Mouse (Mus musculus): ENCODE data around the gene Psme2b. TPM values are rescaled to one million over a fixed set of nuclear protein-coding genes. Genes with fewer than 3 reads are reported as not detected.
"Not testable (repeated sequence)": the region's sequence is repeated elsewhere in the genome, so short reads cannot be mapped to it uniquely, and the experiment has no call there.

Gene Psme2b
- total RNA-seq (2014; rRNA removed) = 0.32 and 0.37 TPM in 2 replicates
- 1.4 and 1.7 TPM in 2 replicates for polyA plus RNA-seq (2015; fragmentation: Nextera tagmentation; extraction: Ambion mirVana)

- WGBS = 95% methylated on average over 6 of the region's 6 CpGs
- not testable (repeated sequence) for H3K4me1 ChIP-seq (ENCODE audit: insufficient read depth, low read length); H3K36me3 ChIP-seq (ENCODE audit: insufficient read depth, low read length); H3K27ac ChIP-seq; H3K4me2 ChIP-seq (ENCODE audit: low read depth, low read length); H3K27me3 ChIP-seq (ENCODE audit: insufficient read depth, low read length); H3K9ac ChIP-seq (replicated peaks; ENCODE audit: low read length); H3K9me3 ChIP-seq (ENCODE audit: low read length); DNase-seq (ENCODE audit: low spot score); H3K4me3 ChIP-seq (ENCODE audit: low read length); ATAC-seq
These were observed at the start of gene Psme2b for GRCm38 (mm10) chr11:48946090-48946489. TSS of gene Psme2b (minus strand) at chr11:48946190.

- H3K9me3 ChIP-seq (ENCODE audit: low read length); H3K4me3 ChIP-seq (ENCODE audit: low read length); H3K9ac ChIP-seq (replicated peaks; ENCODE audit: low read length); H3K27ac ChIP-seq; ATAC-seq; DNase-seq (ENCODE audit: low spot score); H3K27me3 ChIP-seq (ENCODE audit: insufficient read depth, low read length); H3K36me3 ChIP-seq (ENCODE audit: insufficient read depth, low read length); H3K4me1 ChIP-seq (ENCODE audit: insufficient read depth, low read length); H3K4me2 ChIP-seq (ENCODE audit: low read depth, low read length): not testable (repeated sequence)
- 75% methylated on average over 2 of the region's 2 CpGs for WGBS
These were observed 48.0 kb upstream of the Psme2b start, which contains the start of gene Tgtp1 for GRCm38 (mm10) chr11:48994018-48994417. TSS of gene Tgtp1 (minus strand) at chr11:48994172.

- H3K9ac ChIP-seq (replicated peaks; ENCODE audit: low read length); H3K9me3 ChIP-seq (ENCODE audit: low read length); ATAC-seq; DNase-seq (ENCODE audit: low spot score); H3K36me3 ChIP-seq (ENCODE audit: insufficient read depth, low read length); H3K27ac ChIP-seq; H3K4me1 ChIP-seq (ENCODE audit: insufficient read depth, low read length); H3K4me3 ChIP-seq (ENCODE audit: low read length); H3K27me3 ChIP-seq (ENCODE audit: insufficient read depth, low read length); H3K4me2 ChIP-seq (ENCODE audit: low read depth, low read length): not testable (repeated sequence)
- 54% methylated on average over 10 of the region's 10 CpGs for WGBS
These were observed 47.3 kb upstream of the Psme2b start for GRCm38 (mm10) chr11:48993296-48993695.

GRCm38 (mm10) chr11:48991740-48992520 lies 45.9 kb upstream of the Psme2b start, which contains the start of gene Gm12185:
TSS of gene Gm12185 (minus strand) at chr11:48992226.
- 56% methylated on average over 4 of the region's 4 CpGs for WGBS

GRCm38 (mm10) chr11:48989981-48990380 lies 44.0 kb upstream of the Psme2b start:
- H3K36me3 ChIP-seq (ENCODE audit: insufficient read depth, low read length); ATAC-seq; H3K4me1 ChIP-seq (ENCODE audit: insufficient read depth, low read length); H3K9ac ChIP-seq (replicated peaks; ENCODE audit: low read length); DNase-seq (ENCODE audit: low spot score); H3K4me2 ChIP-seq (ENCODE audit: low read depth, low read length); H3K27ac ChIP-seq; H3K9me3 ChIP-seq (ENCODE audit: low read length); H3K4me3 ChIP-seq (ENCODE audit: low read length); H3K27me3 ChIP-seq (ENCODE audit: insufficient read depth, low read length): not testable (repeated sequence)
- WGBS = 88% methylated on average over 1 of the region's 2 CpGs

More at GRCm38 (mm10) chr11:48991740-48992520, 45.9 kb upstream of the Psme2b start, which contains the start of gene Gm12185:
- H3K4me1 ChIP-seq (ENCODE audit: insufficient read depth, low read length); H3K9me3 ChIP-seq (ENCODE audit: low read length); H3K27ac ChIP-seq; DNase-seq (ENCODE audit: low spot score); H3K27me3 ChIP-seq (ENCODE audit: insufficient read depth, low read length); ATAC-seq; H3K9ac ChIP-seq (replicated peaks; ENCODE audit: low read length); H3K36me3 ChIP-seq (ENCODE audit: insufficient read depth, low read length); H3K4me3 ChIP-seq (ENCODE audit: low read length); H3K4me2 ChIP-seq (ENCODE audit: low read depth, low read length): not testable (repeated sequence)

GRCm38 (mm10) chr11:48988219-48988618 lies 42.2 kb upstream of the Psme2b start:
- H3K9me3 ChIP-seq (ENCODE audit: low read length); H3K27me3 ChIP-seq (ENCODE audit: insufficient read depth, low read length); H3K4me2 ChIP-seq (ENCODE audit: low read depth, low read length); H3K36me3 ChIP-seq (ENCODE audit: insufficient read depth, low read length); H3K4me1 ChIP-seq (ENCODE audit: insufficient read depth, low read length); H3K9ac ChIP-seq (replicated peaks; ENCODE audit: low read length); ATAC-seq; H3K4me3 ChIP-seq (ENCODE audit: low read length); DNase-seq (ENCODE audit: low spot score); H3K27ac ChIP-seq: not testable (repeated sequence)
- WGBS = 81% methylated on average over 2 of the region's 3 CpGs

GRCm38 (mm10) chr11:48982848-48983247 lies 36.9 kb upstream of the Psme2b start:
- not testable (repeated sequence) for H3K4me2 ChIP-seq (ENCODE audit: low read depth, low read length); H3K27me3 ChIP-seq (ENCODE audit: insufficient read depth, low read length); H3K4me3 ChIP-seq (ENCODE audit: low read length); H3K4me1 ChIP-seq (ENCODE audit: insufficient read depth, low read length); DNase-seq (ENCODE audit: low spot score); H3K9ac ChIP-seq (replicated peaks; ENCODE audit: low read length); H3K27ac ChIP-seq; ATAC-seq; H3K36me3 ChIP-seq (ENCODE audit: insufficient read depth, low read length); H3K9me3 ChIP-seq (ENCODE audit: low read length)
- no CpG with 5 or more reads among the region's 3 CpGs for WGBS

- H3K4me3 ChIP-seq (ENCODE audit: low read length); H3K9ac ChIP-seq (replicated peaks; ENCODE audit: low read length); DNase-seq (ENCODE audit: low spot score); ATAC-seq; H3K9me3 ChIP-seq (ENCODE audit: low read length); H3K27ac ChIP-seq; H3K27me3 ChIP-seq (ENCODE audit: insufficient read depth, low read length); H3K4me1 ChIP-seq (ENCODE audit: insufficient read depth, low read length); H3K36me3 ChIP-seq (ENCODE audit: insufficient read depth, low read length); H3K4me2 ChIP-seq (ENCODE audit: low read depth, low read length): not testable (repeated sequence)
- WGBS = no CpG with 5 or more reads among the region's 5 CpGs
These were observed 34.1 kb upstream of the Psme2b start for GRCm38 (mm10) chr11:48980052-48980451.

- not testable (repeated sequence) for H3K27me3 ChIP-seq (ENCODE audit: insufficient read depth, low read length); H3K4me1 ChIP-seq (ENCODE audit: insufficient read depth, low read length); H3K4me3 ChIP-seq (ENCODE audit: low read length); ATAC-seq; H3K36me3 ChIP-seq (ENCODE audit: insufficient read depth, low read length); H3K4me2 ChIP-seq (ENCODE audit: low read depth, low read length); DNase-seq (ENCODE audit: low spot score); H3K27ac ChIP-seq; H3K9ac ChIP-seq (replicated peaks; ENCODE audit: low read length); H3K9me3 ChIP-seq (ENCODE audit: low read length)
- no CpG with 5 or more reads among the region's 3 CpGs for WGBS
These were observed 33.3 kb upstream of the Psme2b start, which contains the start of gene 9930111J21Rik1 for GRCm38 (mm10) chr11:48979251-48979650. TSS of gene 9930111J21Rik1 (minus strand) at chr11:48979398.
